Mouse (Mus musculus): ENCODE data around the gene Fgf22. TPM values are rescaled to one million over a fixed set of nuclear protein-coding genes. Genes with fewer than 3 reads are reported as not detected.

Gene Fgf22
- polyA plus RNA-seq, 1 experiment = 0.26 TPM

- H3K36me3 ChIP-seq (ENCODE audit: control insufficient read depth, insufficient read depth) = no peaks in the 10 kb centered on the region
- no peak overlapping the region for H3ac ChIP-seq (ENCODE audit: control insufficient read depth, insufficient read length)
- no peak overlapping the region for H3K4me3 ChIP-seq
- TF ChIP-seq SRF (IDR thresholded peaks at IDR 0.05; ENCODE audit: control insufficient read depth, insufficient read length, low read depth) (no peak), MYOG (IDR thresholded peaks at IDR 0.05; ENCODE audit: control insufficient read depth in 1 of 3, insufficient read depth in 1 of 3, insufficient read length in 2 of 3, low read depth in 2 of 3) (no peak), CEBPB (IDR thresholded peaks at IDR 0.05; ENCODE audit: insufficient read depth, poor library complexity, severe bottlenecking) (no peak), E2F4 (IDR thresholded peaks at IDR 0.05; ENCODE audit: insufficient read depth) (no peak), MAX (IDR thresholded peaks at IDR 0.05; ENCODE audit: low read depth) (no peak), MYOD1 (IDR thresholded peaks at IDR 0.05; ENCODE audit: control insufficient read depth in 1 of 3, insufficient read length in 2 of 3, low read depth in 2 of 3) (no peak), TCF12 (IDR thresholded peaks at IDR 0.05; ENCODE audit: insufficient read depth, poor library complexity, severe bottlenecking) (no peak), TCF3 (IDR thresholded peaks at IDR 0.05; ENCODE audit: insufficient read length, low read depth) (no peak), USF1 (IDR thresholded peaks at IDR 0.05; ENCODE audit: low read depth) (no peak), POLR2A (IDR thresholded peaks at IDR 0.05; ENCODE audit: insufficient read length, low read depth) (no peak), REST (IDR thresholded peaks at IDR 0.05; ENCODE audit: insufficient read depth, insufficient read length) (no peak), POLR2AphosphoS2 (IDR thresholded peaks at IDR 0.05; ENCODE audit: insufficient read length, low read depth) (no peak)
- no peaks in the 10 kb centered on the region for H3K79me2 ChIP-seq (ENCODE audit: control insufficient read depth, insufficient read depth)
- H3K27me3 ChIP-seq (ENCODE audit: control insufficient read depth, insufficient read depth, insufficient read length) = peaks cover 22% of the 10 kb centered on the region
- H3K4me2 ChIP-seq (ENCODE audit: low read depth) = no peak overlapping the region
Observed at GRCm38 (mm10) chr10:79723692-79724091, 31.2 kb upstream of the Fgf22 start.

- no peak overlapping the region for H3ac ChIP-seq (ENCODE audit: control insufficient read depth, insufficient read length)
- no peaks in the 10 kb centered on the region for H3K36me3 ChIP-seq (ENCODE audit: control insufficient read depth, insufficient read depth)
- no peak overlapping the region for H3K4me2 ChIP-seq (ENCODE audit: low read depth)
- TF ChIP-seq REST (IDR thresholded peaks at IDR 0.05; ENCODE audit: insufficient read depth, insufficient read length) (no peak), MYOG (IDR thresholded peaks at IDR 0.05; ENCODE audit: control insufficient read depth in 1 of 3, insufficient read depth in 1 of 3, insufficient read length in 2 of 3, low read depth in 2 of 3) (no peak), SRF (IDR thresholded peaks at IDR 0.05; ENCODE audit: control insufficient read depth, insufficient read length, low read depth) (no peak), POLR2AphosphoS2 (IDR thresholded peaks at IDR 0.05; ENCODE audit: insufficient read length, low read depth) (no peak)
- H3K4me3 ChIP-seq = no peak overlapping the region
- H3K27me3 ChIP-seq (ENCODE audit: control insufficient read depth, insufficient read depth, insufficient read length) = peaks cover 4% of the 10 kb centered on the region
- H3K79me2 ChIP-seq (ENCODE audit: control insufficient read depth, insufficient read depth) = no peaks in the 10 kb centered on the region
Observed at GRCm38 (mm10) chr10:79726090-79726489, 28.8 kb upstream of the Fgf22 start.

- TF ChIP-seq MAX (IDR thresholded peaks at IDR 0.05; ENCODE audit: low read depth) (no peak), POLR2AphosphoS2 (IDR thresholded peaks at IDR 0.05; ENCODE audit: insufficient read length, low read depth) (no peak), MYOD1 (IDR thresholded peaks at IDR 0.05; ENCODE audit: control insufficient read depth in 1 of 3, insufficient read length in 2 of 3, low read depth in 2 of 3) (no peak), MYOG (IDR thresholded peaks at IDR 0.05; ENCODE audit: control insufficient read depth in 1 of 3, insufficient read depth in 1 of 3, insufficient read length in 2 of 3, low read depth in 2 of 3) (no peak), SRF (IDR thresholded peaks at IDR 0.05; ENCODE audit: control insufficient read depth, insufficient read length, low read depth) (no peak), USF1 (IDR thresholded peaks at IDR 0.05; ENCODE audit: low read depth) (no peak), E2F4 (IDR thresholded peaks at IDR 0.05; ENCODE audit: insufficient read depth) (no peak), TCF3 (IDR thresholded peaks at IDR 0.05; ENCODE audit: insufficient read length, low read depth) (no peak), CEBPB (IDR thresholded peaks at IDR 0.05; ENCODE audit: insufficient read depth, poor library complexity, severe bottlenecking) (no peak), POLR2A (IDR thresholded peaks at IDR 0.05; ENCODE audit: insufficient read length, low read depth) (no peak), REST (IDR thresholded peaks at IDR 0.05; ENCODE audit: insufficient read depth, insufficient read length) (no peak), TCF12 (IDR thresholded peaks at IDR 0.05; ENCODE audit: insufficient read depth, poor library complexity, severe bottlenecking) (no peak)
- Histone ChIP-seq H3K4me3 (no peak overlapping the region), H3ac (ENCODE audit: control insufficient read depth, insufficient read length) (no peak overlapping the region), H3K27me3 (ENCODE audit: control insufficient read depth, insufficient read depth, insufficient read length) (peaks cover 4% of the 10 kb centered on the region), H3K36me3 (ENCODE audit: control insufficient read depth, insufficient read depth) (no peaks in the 10 kb centered on the region), H3K79me2 (ENCODE audit: control insufficient read depth, insufficient read depth) (no peaks in the 10 kb centered on the region), H3K4me2 (ENCODE audit: low read depth) (no peak overlapping the region)
Observed at GRCm38 (mm10) chr10:79728323-79729249, 26.3 kb upstream of the Fgf22 start.

GRCm38 (mm10) chr10:79729357-79729965 is 25.4 kb upstream of the Fgf22 start:
- no peaks in the 10 kb centered on the region for H3K79me2 ChIP-seq (ENCODE audit: control insufficient read depth, insufficient read depth)
- H3ac ChIP-seq (ENCODE audit: control insufficient read depth, insufficient read length) = no peak overlapping the region
- H3K36me3 ChIP-seq (ENCODE audit: control insufficient read depth, insufficient read depth) = no peaks in the 10 kb centered on the region
- H3K4me3 ChIP-seq = no peak overlapping the region
- no peak overlapping the region for H3K4me2 ChIP-seq (ENCODE audit: low read depth)
- H3K27me3 ChIP-seq (ENCODE audit: control insufficient read depth, insufficient read depth, insufficient read length) = peaks cover 1% of the 10 kb centered on the region
- no peak for TF ChIP-seq MYOD1 (IDR thresholded peaks at IDR 0.05; ENCODE audit: control insufficient read depth in 1 of 3, insufficient read length in 2 of 3, low read depth in 2 of 3)
- TF ChIP-seq MYOG (IDR thresholded peaks at IDR 0.05; ENCODE audit: control insufficient read depth in 1 of 3, insufficient read depth in 1 of 3, insufficient read length in 2 of 3, low read depth in 2 of 3) = peak in 1 of 3 experiments; percentile 9
